Mouse (Mus musculus) Muller cell, postnatal 12 days (primary cell): Measurements from ENCODE around the gene Rabgap1l.
A peak's percentile ranks its signal among the peaks of the same experiment; 100 is the strongest.

ENCODE experiments used
- DNase-seq: peaks from one replicate; pipeline ENCODE4 v3.0.0-alpha.2; 2015; ENCODE audit errors: inconsistent ontology term

The Rabgap1l gene

GRCm38 (mm10) chr1:160245954-160246353 lies 547.1 kb downstream of the Rabgap1l start:
- no peak for DNase-seq

- DNase-seq: no peak
Measured at GRCm38 (mm10) chr1:160244689-160245088, 548.3 kb downstream of the Rabgap1l start.

- DNase-seq: no peak
Measured at GRCm38 (mm10) chr1:160240091-160240490, 552.9 kb downstream of the Rabgap1l start.

- DNase-seq: no peak
Measured at GRCm38 (mm10) chr1:160238852-160239443, 554.1 kb downstream of the Rabgap1l start.

GRCm38 (mm10) chr1:160237981-160238380 lies 555.0 kb downstream of the Rabgap1l start:
- no peak for DNase-seq

- DNase-seq: peak; percentile 92
Measured at GRCm38 (mm10) chr1:160233921-160234320, 559.1 kb downstream of the Rabgap1l start.

GRCm38 (mm10) chr1:160232113-160232512 lies 560.9 kb downstream of the Rabgap1l start:
- no peak for DNase-seq

- no peak for DNase-seq
Measured at GRCm38 (mm10) chr1:160231013-160231412, 562.0 kb downstream of the Rabgap1l start.

- no peak for DNase-seq
Measured at GRCm38 (mm10) chr1:160227850-160228249, 565.2 kb downstream of the Rabgap1l start.

GRCm38 (mm10) chr1:160227196-160227595 lies 565.8 kb downstream of the Rabgap1l start:
- DNase-seq: no peak

- DNase-seq: no peak
Measured at GRCm38 (mm10) chr1:160224093-160224492, 568.9 kb downstream of the Rabgap1l start.

- DNase-seq: no peak
Measured at GRCm38 (mm10) chr1:160217898-160218297, 575.1 kb downstream of the Rabgap1l start.

GRCm38 (mm10) chr1:160214171-160214570 lies 578.8 kb downstream of the Rabgap1l start:
- DNase-seq: no peak

GRCm38 (mm10) chr1:160212703-160213669 lies 580.0 kb downstream of the Rabgap1l start, which contains the start of gene Cacybp:
Cacybp (minus strand) TSS chr1:160212875.
- peak; percentile 99 for DNase-seq

- no peak for DNase-seq
Measured at GRCm38 (mm10) chr1:160212123-160212691, 580.8 kb downstream of the Rabgap1l start.

GRCm38 (mm10) chr1:160211597-160212122 lies 581.4 kb downstream of the Rabgap1l start:
- no peak for DNase-seq

GRCm38 (mm10) chr1:160210566-160210965 lies 582.4 kb downstream of the Rabgap1l start:
- no peak for DNase-seq

GRCm38 (mm10) chr1:160209844-160210243 lies 583.2 kb downstream of the Rabgap1l start:
- no peak for DNase-seq

- DNase-seq: no peak
Measured at GRCm38 (mm10) chr1:160205486-160205885, 587.5 kb downstream of the Rabgap1l start.

- no peak for DNase-seq
Measured at GRCm38 (mm10) chr1:160195337-160195663, 597.7 kb downstream of the Rabgap1l start.

- peak; percentile 98 for DNase-seq
Measured at GRCm38 (mm10) chr1:160194529-160195336, 598.3 kb downstream of the Rabgap1l start, which contains the start of gene Mrps14. Mrps14 (plus strand) TSS chr1:160195215.
